Mouse (Mus musculus) gonadal fat pad, adult 2 months (tissue): ENCODE measurements around the gene Slco3a1. TPM values are rescaled to one million over a fixed set of nuclear protein-coding genes. Genes with fewer than 3 reads are reported as not detected.

Experiments used
- DNase-seq: peaks from one replicate; pipeline ENCODE4 v3.0.0-alpha.2; 2012; ENCODE audit warnings: low read depth
- polyA plus RNA-seq: library from polyadenylated mRNA; depleted of rRNA; stranded (reverse); fragments of >200 nt; gene quantifications from 2 replicates; pipeline ENCODE4 v1.2.3, GENCODE M21; 2012; rRNA removed

Gene Slco3a1
- polyA plus RNA-seq, result 20.0 and 22.3 TPM in 2 replicates

- no peak for DNase-seq
These were observed at the start of gene Slco3a1 for GRCm38 (mm10) chr7:74554608-74555311. Gene Slco3a1 (minus strand): TSS chr7:74554780.

- DNase-seq, result no peak
These were observed 46.4 kb upstream of the Slco3a1 start for GRCm38 (mm10) chr7:74600996-74601395.

GRCm38 (mm10) chr7:74579411-74579810 lies 24.8 kb upstream of the Slco3a1 start:
- DNase-seq, result no peak

DNA sequence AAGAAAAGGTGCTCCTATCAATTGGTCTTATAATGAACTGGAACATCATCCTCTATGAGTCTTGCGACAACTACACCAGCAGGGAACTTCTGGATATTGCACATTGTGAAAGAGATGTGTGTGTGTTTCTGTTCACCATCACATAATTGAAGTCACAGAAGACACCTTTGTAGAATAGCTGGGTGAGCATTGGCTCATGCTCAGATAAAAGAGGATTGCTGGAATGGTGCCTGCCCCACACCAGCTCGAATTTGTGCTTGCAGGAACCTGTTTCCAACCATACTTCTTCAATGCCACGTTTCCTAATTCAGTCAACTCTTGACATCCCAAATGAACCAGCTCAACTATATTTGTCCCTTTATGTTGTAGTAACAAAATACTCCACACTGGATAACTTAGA lies 21.1 kb upstream of the Slco3a1 start:
- no peak for DNase-seq

DNA sequence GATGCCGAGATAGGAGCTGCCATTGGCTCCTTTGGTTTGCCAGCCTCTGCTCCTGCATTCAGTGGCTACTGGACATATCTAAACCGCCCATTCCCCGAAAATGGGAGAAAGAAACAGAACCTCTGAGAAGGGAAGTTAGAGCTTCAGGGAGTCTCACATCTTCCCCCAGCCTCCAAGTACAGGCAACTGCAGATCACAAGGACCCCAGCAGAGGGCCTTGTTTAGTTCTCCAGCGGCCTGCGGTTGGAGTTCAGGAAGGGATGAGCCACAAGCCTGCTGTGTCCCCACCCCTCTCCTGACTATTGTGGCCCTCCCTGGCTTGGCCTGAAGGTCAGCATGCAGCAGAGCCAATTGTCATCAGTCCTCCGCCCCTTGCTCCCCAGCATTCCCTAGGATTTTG lies 836 bp upstream of the Slco3a1 start:
- DNase-seq, result no peak

DNA sequence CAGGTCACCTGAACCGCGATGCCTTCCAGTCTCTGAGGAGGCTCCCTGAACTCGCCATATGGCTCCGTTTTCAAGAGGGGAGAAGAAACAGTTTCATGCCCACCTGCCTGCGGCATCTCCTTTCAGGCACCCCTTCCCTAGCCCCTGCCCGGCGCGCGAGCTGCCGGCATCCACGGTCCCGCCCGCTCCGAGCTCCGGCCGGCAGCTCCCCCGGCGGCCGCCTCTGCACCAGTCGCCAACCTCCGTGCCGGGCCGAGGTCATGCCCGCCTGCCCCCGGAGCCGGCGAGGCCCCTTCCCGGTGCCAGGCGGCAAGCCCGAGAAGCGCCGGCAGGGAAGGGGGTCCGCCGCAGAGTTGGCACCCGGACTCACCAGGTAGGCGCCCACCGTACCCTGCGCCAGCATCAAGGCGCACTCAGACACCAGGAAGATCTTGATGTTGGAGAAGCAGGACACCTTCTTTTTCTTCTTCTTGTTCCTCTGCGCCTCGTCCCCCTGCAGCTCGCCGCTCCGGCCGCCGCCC lies 479 bp downstream of the Slco3a1 start:
- no peak for DNase-seq

DNA sequence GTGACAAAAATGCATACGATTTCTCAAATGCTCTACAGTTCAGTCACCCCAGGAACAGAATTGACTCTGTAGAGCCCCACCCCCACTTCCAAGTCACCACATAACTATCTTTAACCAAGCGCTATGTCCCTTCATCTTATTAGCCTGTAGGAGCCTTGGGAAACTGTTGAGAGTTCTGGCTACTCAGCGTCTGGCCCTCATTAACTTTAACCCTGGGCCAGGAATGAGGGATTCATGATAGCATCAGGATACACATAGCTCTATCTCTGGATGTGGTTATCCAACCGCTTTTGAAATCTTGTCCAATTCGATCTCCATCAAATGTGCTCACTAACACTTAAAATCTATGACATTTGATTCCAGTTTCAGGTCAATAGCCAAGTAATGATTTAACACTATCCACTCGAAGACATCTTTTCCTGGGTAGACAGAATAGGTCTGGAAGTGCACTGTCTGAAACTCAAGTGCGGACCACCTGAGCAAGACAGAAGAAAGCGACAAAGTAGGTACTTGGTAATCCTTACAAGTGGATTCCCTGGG lies 1.4 kb downstream of the Slco3a1 start:
- DNase-seq, result no peak

GRCm38 (mm10) chr7:74552546-74552945 lies 2.0 kb downstream of the Slco3a1 start:
- DNase-seq, result no peak

- DNase-seq, result no peak
These were observed 2.6 kb downstream of the Slco3a1 start for GRCm38 (mm10) chr7:74552000-74552358.

DNA sequence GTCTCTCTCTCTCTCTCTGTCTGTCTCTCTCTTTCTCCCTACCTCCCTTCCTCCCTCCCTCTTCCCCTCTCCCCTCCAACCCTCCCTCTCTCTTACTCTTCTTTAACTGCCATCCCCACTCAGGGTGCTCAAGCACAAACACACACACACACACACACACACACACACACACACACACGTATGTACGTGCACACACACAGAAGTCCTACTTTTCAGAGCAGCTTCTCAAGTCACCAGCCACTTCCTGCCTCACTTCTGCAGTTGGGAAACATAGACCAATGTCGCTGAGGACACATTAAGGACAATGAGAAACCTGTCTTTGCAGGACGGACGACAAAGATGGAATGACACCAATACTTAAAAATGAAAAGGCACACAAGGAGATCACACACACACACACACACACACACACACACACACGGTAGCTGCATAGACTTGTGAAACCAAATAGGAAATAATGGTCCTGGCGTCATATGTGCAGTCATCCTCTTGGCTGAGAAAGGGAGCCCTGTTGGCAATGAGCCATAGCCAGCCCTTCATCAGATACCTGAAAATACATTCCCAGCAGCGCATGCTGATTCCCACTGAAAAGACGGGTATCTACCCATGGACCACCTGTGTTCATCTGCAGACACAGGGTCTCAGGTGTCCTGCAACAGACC lies 3.1 kb downstream of the Slco3a1 start:
- no peak for DNase-seq

DNA sequence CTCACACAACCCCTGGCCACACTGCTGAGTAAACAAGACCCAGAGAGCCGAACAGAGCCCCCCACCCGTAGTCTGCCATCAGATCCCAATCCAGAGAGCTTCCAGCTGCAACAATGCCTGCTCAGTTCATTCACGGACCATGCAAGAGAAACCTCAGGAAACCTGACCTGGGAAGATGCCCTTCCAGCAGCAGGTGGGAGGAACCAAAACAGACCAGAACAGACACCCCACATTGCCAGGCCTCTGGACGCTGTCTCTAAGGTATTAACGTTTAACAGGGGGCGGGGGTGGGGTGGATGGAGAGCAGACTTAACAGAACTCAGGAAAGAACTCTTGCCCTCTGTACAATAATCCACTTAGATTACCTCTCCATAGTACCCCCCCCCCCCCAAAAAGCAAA lies 4.9 kb downstream of the Slco3a1 start:
- no peak for DNase-seq

- DNase-seq, result no peak
These were observed 5.5 kb downstream of the Slco3a1 start for GRCm38 (mm10) chr7:74549013-74549582.

GRCm38 (mm10) chr7:74546691-74547090 lies 7.9 kb downstream of the Slco3a1 start:
- DNase-seq, result no peak

- DNase-seq, result no peak
These were observed 9.0 kb downstream of the Slco3a1 start for GRCm38 (mm10) chr7:74545498-74545990.

GRCm38 (mm10) chr7:74544306-74544705 lies 10.3 kb downstream of the Slco3a1 start:
- no peak for DNase-seq

- no peak for DNase-seq
These were observed 12.6 kb downstream of the Slco3a1 start for GRCm38 (mm10) chr7:74541958-74542357.

- no peak for DNase-seq
These were observed 13.5 kb downstream of the Slco3a1 start for GRCm38 (mm10) chr7:74540933-74541725.

GRCm38 (mm10) chr7:74536186-74536585 lies 18.4 kb downstream of the Slco3a1 start:
- no peak for DNase-seq

GRCm38 (mm10) chr7:74531468-74532097 lies 23.0 kb downstream of the Slco3a1 start:
- DNase-seq, result no peak

- DNase-seq, result no peak
These were observed 24.7 kb downstream of the Slco3a1 start for GRCm38 (mm10) chr7:74529877-74530276.

DNA sequence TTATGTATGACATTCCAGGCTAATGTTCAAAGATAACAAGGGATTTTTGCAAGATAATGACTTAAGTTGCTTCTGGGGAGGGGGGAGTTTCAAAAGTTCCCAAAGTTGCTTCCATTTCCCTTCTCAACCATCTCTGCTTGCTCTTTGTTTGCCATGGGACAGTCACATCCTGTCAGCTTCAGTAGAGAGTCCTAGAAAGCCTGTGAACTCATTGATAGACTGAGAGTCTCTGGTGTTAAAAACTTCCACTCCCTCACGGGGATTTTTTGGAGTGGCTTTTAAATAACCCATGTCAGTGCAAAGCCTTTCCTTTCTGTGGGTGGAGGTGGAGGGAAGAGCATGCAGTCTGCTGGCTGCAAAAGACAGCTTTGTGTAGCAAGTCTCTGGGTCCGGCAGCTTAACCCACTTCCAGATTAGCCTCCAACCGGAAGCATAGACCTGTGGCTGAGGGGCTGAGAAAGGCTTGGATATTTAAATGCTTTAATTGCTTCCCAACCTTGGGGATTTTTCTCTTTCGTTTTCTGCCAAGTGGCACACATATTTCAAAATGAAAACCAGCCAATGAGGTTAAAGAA lies 25.3 kb downstream of the Slco3a1 start:
- no peak for DNase-seq
